ENCODE assay signal across 8 mouse cellular contexts in genomic region chr17:46857361-46857902, GRCm38 (mm10). TPM values are rescaled to one million over a fixed set of nuclear protein-coding genes. Genes with fewer than 3 reads are reported as not detected.
DNase-seq lines count a peak whose midpoint lies in the region; ATAC-seq and TF ChIP-seq lines count a peak whose summit lies in the region.

No protein-coding gene starts in this region.

- H3K36me3 ChIP-seq in erythroblast, embryonic 14.5 days (ENCODE audit: control insufficient read depth), result peaks cover 13% of the 10 kb centered on the region
- no peaks in the 10 kb centered on the region for H3K36me3 ChIP-seq in heart, embryonic 12.5 days
- no peaks in the 10 kb centered on the region for H3K36me3 ChIP-seq in kidney, postnatal 0 days (ENCODE audit: insufficient read depth, low read length)
- no peaks in the 10 kb centered on the region for H3K36me3 ChIP-seq in liver, embryonic 13.5 days
- H3K36me3 ChIP-seq in neural tube, embryonic 11.5 days (ENCODE audit: control insufficient read depth, insufficient read depth, low read length), result no peaks in the 10 kb centered on the region
- H3K36me3 ChIP-seq in testis, adult 2 months (ENCODE audit: control insufficient read depth, insufficient read depth, low read length), result no peaks in the 10 kb centered on the region

- H3K4me1 ChIP-seq in erythroblast, embryonic 14.5 days (ENCODE audit: control insufficient read depth), result peaks cover 45% of the 10 kb centered on the region
- H3K4me1 ChIP-seq in heart, embryonic 12.5 days (replicated peaks), result peaks cover 35% of the 10 kb centered on the region
- peaks cover 16% of the 10 kb centered on the region; the same call in 1 of the 2 replicates for H3K4me1 ChIP-seq in kidney, postnatal 0 days (replicated peaks; ENCODE audit: insufficient read depth, low read length)
- peaks cover 43% of the 10 kb centered on the region for H3K4me1 ChIP-seq in liver, embryonic 13.5 days (replicated peaks)
- peaks cover 7% of the 10 kb centered on the region; the same call in 1 of the 2 replicates for H3K4me1 ChIP-seq in neural tube, embryonic 11.5 days (ENCODE audit: control insufficient read depth, insufficient read depth, low read length)
- H3K4me1 ChIP-seq in testis, adult 2 months (ENCODE audit: control insufficient read depth, insufficient read depth, low read length), result peaks cover 25% of the 10 kb centered on the region

- TF ChIP-seq POLR2A in brain, embryonic 14.5 days (IDR thresholded peaks at IDR 0.05; ENCODE audit: borderline replicate concordance, extremely low read depth, insufficient read depth, insufficient read length, poor library complexity, severe bottlenecking), result peak; percentile 69
- TF ChIP-seq POLR2A in testis, adult 2 months (IDR thresholded peaks at IDR 0.05; ENCODE audit: control insufficient read depth, low read depth, low read length), result no peak; the same call in 1 of the 2 replicates

- H3K9ac ChIP-seq in heart, embryonic 12.5 days, result peak overlapping the region; percentile 100
- peak overlapping the region; percentile 100 for H3K9ac ChIP-seq in kidney, postnatal 0 days (ENCODE audit: low read depth, low read length)
- peak overlapping the region; percentile 98 for H3K9ac ChIP-seq in liver, embryonic 13.5 days
- H3K9ac ChIP-seq in neural tube, embryonic 11.5 days (ENCODE audit: low read length), result peak overlapping the region; percentile 100

- ATAC-seq in heart, embryonic 12.5 days (ENCODE audit: insufficient number of reproducible peaks, low FRiP score), result peak; percentile 81
- ATAC-seq in kidney, postnatal 0 days (replicated peaks; ENCODE audit: low FRiP score, low read depth), result peak; percentile 57
- peak; percentile 77 for ATAC-seq in liver, embryonic 13.5 days (ENCODE audit: low read depth)
- ATAC-seq in neural tube, embryonic 11.5 days (ENCODE audit: insufficient read depth, low FRiP score, low TSS enrichment), result peak; percentile 72

- TF ChIP-seq CTCF in brain, embryonic 14.5 days (IDR thresholded peaks at IDR 0.05; ENCODE audit: borderline replicate concordance, extremely low read depth, insufficient read depth, insufficient read length), result no peak
- TF ChIP-seq CTCF in kidney, postnatal 0 days (IDR thresholded peaks at IDR 0.05; ENCODE audit: low read depth), result no peak; the same call in 1 of the 2 replicates
- TF ChIP-seq CTCF in testis, adult 2 months (IDR thresholded peaks at IDR 0.05; ENCODE audit: control insufficient read depth, insufficient read depth, insufficient replicate concordance, low read depth, low read length), result no peak

- H3K27me3 ChIP-seq in erythroblast, embryonic 14.5 days (ENCODE audit: control insufficient read depth), result no peaks in the 10 kb centered on the region
- no peaks in the 10 kb centered on the region for H3K27me3 ChIP-seq in heart, embryonic 12.5 days (replicated peaks)
- H3K27me3 ChIP-seq in kidney, postnatal 0 days (ENCODE audit: insufficient read depth, low read length), result no peaks in the 10 kb centered on the region
- H3K27me3 ChIP-seq in liver, embryonic 13.5 days, result no peaks in the 10 kb centered on the region
- H3K27me3 ChIP-seq in neural tube, embryonic 11.5 days (ENCODE audit: control insufficient read depth, insufficient read depth, low read length), result no peaks in the 10 kb centered on the region
- no peaks in the 10 kb centered on the region for H3K27me3 ChIP-seq in testis, adult 2 months (ENCODE audit: control insufficient read depth, insufficient read depth, low read length)

- peak; percentile 82 for DNase-seq in CD4-positive helper T cell, adult 2 months (ENCODE audit: low read depth, low spot score)
- DNase-seq in brain, embryonic 14.5 days (ENCODE audit: low read depth), result peak; percentile 96
- DNase-seq in kidney, postnatal 0 days (ENCODE audit: low spot score), result peak; percentile 88
- DNase-seq in liver, embryonic 13.5 days, result peak; percentile 53
- DNase-seq in neural tube, embryonic 11.5 days (ENCODE audit: low spot score), result peak; percentile 86

- WGBS in heart, embryonic 12.5 days, result 0% methylated on average over 45 of the region's 52 CpGs
- 0% methylated on average over 40 of the region's 52 CpGs for WGBS in kidney, postnatal 0 days
- WGBS in liver, embryonic 13.5 days (ENCODE audit: insufficient replicate concordance), result under 1% methylated on average over 42 of the region's 52 CpGs
- 0% methylated on average over 24 of the region's 52 CpGs for WGBS in neural tube, embryonic 11.5 days

- H3K27ac ChIP-seq in heart, embryonic 12.5 days (ENCODE audit: poor library complexity, severe bottlenecking), result peak overlapping the region; percentile 100
- H3K27ac ChIP-seq in kidney, postnatal 0 days, result peak overlapping the region; percentile 100
- peak overlapping the region; percentile 96 for H3K27ac ChIP-seq in liver, embryonic 13.5 days
- peak overlapping the region; percentile 100 for H3K27ac ChIP-seq in neural tube, embryonic 11.5 days (ENCODE audit: low read depth, low read length)
- peak overlapping the region; percentile 96 for H3K27ac ChIP-seq in testis, adult 2 months (ENCODE audit: control insufficient read depth, insufficient read depth, low read depth, low read length)

- no peaks in the 10 kb centered on the region for H3K9me3 ChIP-seq in erythroblast, embryonic 14.5 days (ENCODE audit: control insufficient read depth, low read length)
- no peaks in the 10 kb centered on the region for H3K9me3 ChIP-seq in heart, embryonic 12.5 days (replicated peaks)
- H3K9me3 ChIP-seq in kidney, postnatal 0 days (replicated peaks; ENCODE audit: low read length), result no peaks in the 10 kb centered on the region
- H3K9me3 ChIP-seq in liver, embryonic 13.5 days (replicated peaks), result no peaks in the 10 kb centered on the region
- no peaks in the 10 kb centered on the region for H3K9me3 ChIP-seq in neural tube, embryonic 11.5 days (ENCODE audit: control insufficient read depth, low read length)

- H3K4me3 ChIP-seq in erythroblast, embryonic 14.5 days (replicated peaks), result peak overlapping the region; percentile 77
- peak overlapping the region; percentile 99 for H3K4me3 ChIP-seq in heart, embryonic 12.5 days
- peak overlapping the region; percentile 100 for H3K4me3 ChIP-seq in kidney, postnatal 0 days (replicated peaks; ENCODE audit: low read depth, low read length)
- H3K4me3 ChIP-seq in liver, embryonic 13.5 days (replicated peaks), result peak overlapping the region; percentile 88
- H3K4me3 ChIP-seq in neural tube, embryonic 11.5 days (ENCODE audit: low read depth, low read length), result peak overlapping the region; percentile 92
- peak overlapping the region; percentile 85 for H3K4me3 ChIP-seq in testis, adult 2 months (ENCODE audit: control insufficient read depth, low read depth, low read length)

- peak overlapping the region; percentile 62 for H3K4me2 ChIP-seq in heart, embryonic 12.5 days
- peak overlapping the region; percentile 67 for H3K4me2 ChIP-seq in kidney, postnatal 0 days (ENCODE audit: low read length)
- peak overlapping the region; percentile 73 for H3K4me2 ChIP-seq in liver, embryonic 13.5 days
- peak overlapping the region; percentile 65 for H3K4me2 ChIP-seq in neural tube, embryonic 11.5 days (ENCODE audit: low read depth)

RNA-seq across cellular contexts. Expression of gene Bicral, which starts 0.8 kb away (rescaled TPM):
- 13.5 and 24.9 TPM in 2 replicates for polyA plus RNA-seq in brain, embryonic 14.5 days (2012; rRNA removed)
- polyA plus RNA-seq in erythroblast, embryonic 14.5 days (2012), result 0.30 and 0.33 TPM in 2 replicates
- polyA plus RNA-seq in heart, embryonic 12.5 days (2016; fragmentation: Nextera tagmentation; extraction: Ambion mirVana), result 4.0 and 5.7 TPM in 2 replicates
- polyA plus RNA-seq in kidney, postnatal 0 days (2015; fragmentation: Nextera tagmentation; extraction: Ambion mirVana), result 2.9 and 4.1 TPM in 2 replicates
- polyA plus RNA-seq in liver, embryonic 13.5 days (2015; fragmentation: Nextera tagmentation; extraction: Ambion mirVana), result 2.6 and 3.6 TPM in 2 replicates
- polyA plus RNA-seq in neural tube, embryonic 11.5 days (2014; fragmentation: Nextera tagmentation; extraction: Ambion mirVana), result 6.7 and 8.4 TPM in 2 replicates
- 11.0 and 13.2 TPM in 2 replicates for polyA plus RNA-seq in testis, adult 2 months (2012; rRNA removed)

RNA-seq across cellular contexts. Expression of gene Tbcc, which starts 33.1 kb away (rescaled TPM):
- 33.7 and 40.8 TPM in 2 replicates for polyA plus RNA-seq in brain, embryonic 14.5 days (2012; rRNA removed)
- 2.2 and 2.3 TPM in 2 replicates for polyA plus RNA-seq in erythroblast, embryonic 14.5 days (2012)
- polyA plus RNA-seq in heart, embryonic 12.5 days (2016; fragmentation: Nextera tagmentation; extraction: Ambion mirVana), result 52.4 and 55.1 TPM in 2 replicates
- polyA plus RNA-seq in kidney, postnatal 0 days (2015; fragmentation: Nextera tagmentation; extraction: Ambion mirVana), result 58.2 and 71.4 TPM in 2 replicates
- polyA plus RNA-seq in liver, embryonic 13.5 days (2015; fragmentation: Nextera tagmentation; extraction: Ambion mirVana), result 22.4 and 24.9 TPM in 2 replicates
- polyA plus RNA-seq in neural tube, embryonic 11.5 days (2014; fragmentation: Nextera tagmentation; extraction: Ambion mirVana), result 74.8 and 79.0 TPM in 2 replicates
- polyA plus RNA-seq in testis, adult 2 months (2012; rRNA removed), result 54.5 and 61.3 TPM in 2 replicates

RNA-seq across cellular contexts. Expression of gene Prph2, which starts 52.8 kb away (rescaled TPM):
- polyA plus RNA-seq in brain, embryonic 14.5 days (2012; rRNA removed), result 0.03 TPM in 1 of 2 replicates, not detected in the other
- polyA plus RNA-seq in erythroblast, embryonic 14.5 days (2012), result not detected in 2 replicates
- polyA plus RNA-seq in heart, embryonic 12.5 days (2016; fragmentation: Nextera tagmentation; extraction: Ambion mirVana), result not detected in 2 replicates
- polyA plus RNA-seq in kidney, postnatal 0 days (2015; fragmentation: Nextera tagmentation; extraction: Ambion mirVana), result 0.11 and 0.16 TPM in 2 replicates
- not detected in 2 replicates for polyA plus RNA-seq in liver, embryonic 13.5 days (2015; fragmentation: Nextera tagmentation; extraction: Ambion mirVana)
- polyA plus RNA-seq in neural tube, embryonic 11.5 days (2014; fragmentation: Nextera tagmentation; extraction: Ambion mirVana), result not detected in 2 replicates
- polyA plus RNA-seq in testis, adult 2 months (2012; rRNA removed), result 2.0 and 2.9 TPM in 2 replicates

Comparison
In these comparisons a context has a peak if more than half of its experiments do, and no peak if none do; other contexts are left out.
1. Peak in every context shown above with its lines: DNase-seq, ATAC-seq, H3K4me3 ChIP-seq and H3K27ac ChIP-seq.